In the genomic region with DNA sequence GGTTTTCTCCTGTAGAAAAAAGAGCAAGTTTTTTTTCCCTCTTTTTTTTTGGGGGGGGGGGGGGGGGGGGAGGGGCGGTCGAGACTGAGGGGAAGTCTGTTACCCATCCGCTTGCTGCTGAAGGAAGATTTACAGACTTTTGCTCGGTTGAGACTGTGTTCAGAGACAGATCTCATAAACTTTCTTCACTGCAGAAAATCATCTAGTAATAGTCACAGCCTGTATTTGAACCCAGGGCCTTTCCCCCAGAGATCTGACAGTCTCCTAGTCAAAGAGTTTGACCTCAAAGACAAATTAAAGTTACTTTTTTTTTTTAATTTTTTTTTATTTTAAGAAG, we compare ENCODE assay signal across 8 mouse cellular contexts. TPM values are rescaled to one million over a fixed set of nuclear protein-coding genes. Genes with fewer than 3 reads are reported as not detected.
DNase-seq lines count a peak whose midpoint lies in the region; ATAC-seq and TF ChIP-seq lines count a peak whose summit lies in the region.

No protein-coding gene starts in this region.

- peaks cover 48% of the 10 kb centered on the region for H3K79me2 ChIP-seq in macrophage (ENCODE audit: inconsistent target)

- peak overlapping the region; percentile 89 for H3K4me2 ChIP-seq in heart, embryonic 13.5 days
- peak overlapping the region; percentile 26; the same call in 1 of the 2 replicates for H3K4me2 ChIP-seq in hindbrain, embryonic 11.5 days (replicated peaks; ENCODE audit: low read depth, low read length)

- peak overlapping the region; percentile 80 for H3K4me3 ChIP-seq in heart, embryonic 13.5 days
- peak overlapping the region; percentile 80; the same call in 1 of the 2 replicates for H3K4me3 ChIP-seq in G1E (ENCODE audit: low read depth, low read length)
- H3K4me3 ChIP-seq in hindbrain, embryonic 11.5 days (ENCODE audit: low read depth, low read length): peak overlapping the region; percentile 71
- peak overlapping the region; percentile 98 for H3K4me3 ChIP-seq in macrophage (ENCODE audit: inconsistent target)

- H3K27me3 ChIP-seq in heart, embryonic 13.5 days (replicated peaks): no peaks in the 10 kb centered on the region
- H3K27me3 ChIP-seq in G1E (ENCODE audit: insufficient read depth, low read length): no peaks in the 10 kb centered on the region
- no peaks in the 10 kb centered on the region for H3K27me3 ChIP-seq in hindbrain, embryonic 11.5 days (ENCODE audit: control insufficient read depth, insufficient read depth, low read length)

- DNase-seq in heart, adult 9 months (ENCODE audit: low spot score in 2 of 2): no peak
- no peak for DNase-seq in G1E (ENCODE audit: low spot score)
- no peak for DNase-seq in hindbrain, embryonic 11.5 days (ENCODE audit: low spot score)
- DNase-seq in ovary, postnatal 36 days (ENCODE audit: low spot score): no peak
- no peak for DNase-seq in lung, postnatal 14 days

- peaks cover 16% of the 10 kb centered on the region for H3K36me3 ChIP-seq in heart, embryonic 13.5 days
- H3K36me3 ChIP-seq in G1E (replicated peaks): peaks cover 24% of the 10 kb centered on the region
- no peaks in the 10 kb centered on the region for H3K36me3 ChIP-seq in hindbrain, embryonic 11.5 days (ENCODE audit: control insufficient read depth, insufficient read depth, low read length)
- H3K36me3 ChIP-seq in macrophage (ENCODE audit: inconsistent target): peaks cover 12% of the 10 kb centered on the region; the same call in 1 of the 2 replicates

- peak overlapping the region; percentile 48; the same call in 1 of the 2 replicates for H3K27ac ChIP-seq in heart, embryonic 13.5 days (replicated peaks)
- H3K27ac ChIP-seq in hindbrain, embryonic 11.5 days (ENCODE audit: low read depth, low read length): no peak overlapping the region
- H3K27ac ChIP-seq in macrophage: peak overlapping the region; percentile 95

- TF ChIP-seq CTCF in G1E (IDR thresholded peaks at IDR 0.05; ENCODE audit: low read depth, low read length): no peak

- H3K9me3 ChIP-seq in heart, embryonic 13.5 days: no peaks in the 10 kb centered on the region
- no peaks in the 10 kb centered on the region for H3K9me3 ChIP-seq in G1E (replicated peaks)
- H3K9me3 ChIP-seq in hindbrain, embryonic 11.5 days (ENCODE audit: control insufficient read depth, low read length): no peaks in the 10 kb centered on the region

- no peak for ATAC-seq in heart, embryonic 13.5 days (ENCODE audit: extremely low read depth, insufficient number of reproducible peaks, low FRiP score, low TSS enrichment)
- ATAC-seq in G1E (ENCODE audit: extremely low read depth, insufficient number of reproducible peaks, low FRiP score, poor library complexity, severe bottlenecking): 0 out of 2 replicates have a peak, but pooled peaks have one; percentile 4
- peak; percentile 76 for ATAC-seq in hindbrain, embryonic 11.5 days (ENCODE audit: low FRiP score)
- no peak for ATAC-seq in granulocyte monocyte progenitor cell, adult 5-6 weeks (replicated peaks; ENCODE audit: poor library complexity, severe bottlenecking)

- H3K4me1 ChIP-seq in heart, embryonic 13.5 days: peaks cover 26% of the 10 kb centered on the region
- peaks cover 28% of the 10 kb centered on the region for H3K4me1 ChIP-seq in G1E (ENCODE audit: insufficient read depth, low read depth, low read length)
- H3K4me1 ChIP-seq in hindbrain, embryonic 11.5 days (replicated peaks; ENCODE audit: control insufficient read depth, insufficient read depth, low read length): peaks cover 4% of the 10 kb centered on the region; the same call in 1 of the 2 replicates

- WGBS in heart, embryonic 13.5 days: 2% methylated on average over 4 of the region's 4 CpGs
- WGBS in hindbrain, embryonic 11.5 days: 0% methylated on average over 2 of the region's 4 CpGs
- 10% methylated on average over 2 of the region's 4 CpGs for WGBS in macrophage (ENCODE audit: missing documents)

- peak overlapping the region; percentile 58; the same call in 1 of the 2 replicates for H3K9ac ChIP-seq in heart, embryonic 13.5 days
- H3K9ac ChIP-seq in hindbrain, embryonic 11.5 days (ENCODE audit: low read depth, low read length): no peak overlapping the region

RNA-seq across cellular contexts. Expression of a gene that starts 0.3 kb away (rescaled TPM):
- polyA plus RNA-seq in heart, embryonic 13.5 days (2015; fragmentation: Nextera tagmentation; extraction: Ambion mirVana): 102 and 109 TPM in 2 replicates
- total RNA-seq in G1E (2014; fragmentation: Nextera tagmentation) (70.9 and 81.8 TPM in 2 replicates), G1E (2017) (118 and 144 TPM in 2 replicates)
- polyA plus RNA-seq in G1E (2012) (4.9 and 8.6 TPM in 2 replicates), macrophage (2018) (80.1 to 106 TPM (median 93.1 TPM) in 3 replicates)
- 199 and 203 TPM in 2 replicates for polyA plus RNA-seq in hindbrain, embryonic 11.5 days (2014; fragmentation: Nextera tagmentation; extraction: Ambion mirVana)
- total RNA-seq in macrophage (2018; cell fraction: chromatin; rRNA removed): 10 to 100 TPM; 16.9 to 62.7 (median 34.1) TPM
- 100 to 1,000 TPM in 12 of 26 experiments, 10 to 100 TPM in 14; 59.2 to 118 (median 98.0) TPM for total RNA-seq in macrophage (2018; cell fraction: cytosol; rRNA removed)
- total RNA-seq in macrophage (2018; cell fraction: nucleus; rRNA removed): 10 to 100 TPM; 24.0 to 62.5 (median 41.5) TPM
- total RNA-seq in granulocyte monocyte progenitor cell, adult 5-6 weeks (2014; fragmentation: Nextera tagmentation): 82.1 and 102 TPM in 2 replicates
- 69.2 and 82.3 TPM in 2 replicates for total RNA-seq in granulocyte monocyte progenitor cell, adult 5-6 weeks (2017)

Comparison
In these comparisons a context has a peak if more than half of its experiments do, and no peak if none do; other contexts are left out.
1. ATAC-seq: peak in G1E (single experiment) and hindbrain, embryonic 11.5 days (single experiment); none in heart, embryonic 13.5 days (single experiment) and granulocyte monocyte progenitor cell, adult 5-6 weeks (single experiment).
2. Peak in every context shown above with its lines, with median percentiles within 50 percentile points of each other: H3K4me3 ChIP-seq.